28 mouse cellular contexts compared by ENCODE assay signal in the genomic region with DNA sequence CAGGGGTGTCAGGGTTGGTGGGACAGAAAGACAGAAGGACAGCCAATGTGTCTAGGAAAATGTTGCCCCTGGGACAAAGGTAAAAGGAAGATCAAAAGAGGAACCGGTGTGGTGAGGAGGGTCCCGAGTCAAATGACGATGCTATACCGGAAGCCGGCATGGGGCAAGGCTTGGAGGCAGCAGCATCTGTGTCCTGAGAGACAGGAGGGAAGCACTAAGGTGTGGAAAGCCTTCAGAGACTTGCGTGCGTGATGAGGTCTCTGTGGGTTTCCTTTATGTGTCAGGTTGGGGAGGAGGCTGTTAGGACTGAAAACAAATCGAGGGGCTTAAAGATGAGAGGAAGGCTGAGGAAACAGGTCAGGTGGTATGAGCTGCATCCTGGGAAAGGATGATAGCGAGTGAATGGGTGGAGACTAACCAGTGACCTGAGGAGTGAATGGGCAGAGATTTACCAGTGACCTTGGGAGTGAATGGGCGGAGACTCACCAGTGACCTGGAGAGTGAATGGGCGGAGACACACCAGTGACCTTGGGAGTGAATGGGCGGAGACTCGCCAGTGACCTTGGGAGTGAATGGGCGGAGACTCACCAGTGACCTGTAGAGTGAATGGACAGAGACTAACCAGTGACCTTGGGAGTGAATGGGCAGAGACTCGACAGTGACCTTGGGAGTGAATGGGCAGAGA.
DNase-seq lines count a peak whose midpoint lies in the region; ATAC-seq and TF ChIP-seq lines count a peak whose summit lies in the region.
"Had no signal": no experiment of that assay in that cellular context is flagged by ENCODE, and none has a peak within 500 bp of the region (broad histone marks: within the 10 kb centered on the region; RNA-seq: fewer than 3 reads in every experiment).

No protein-coding gene starts in this region.

- no peak for TF ChIP-seq CTCF in lung, adult 2 months (IDR thresholded peaks at IDR 0.05; ENCODE audit: insufficient read depth, low read length)

- no peak for TF ChIP-seq POLR2A in lung, adult 2 months (IDR thresholded peaks at IDR 0.05; ENCODE audit: borderline replicate concordance, extremely low read depth, low read depth, low read length)

- H3K9me3 ChIP-seq in ES-E14 (ENCODE audit: control insufficient read depth, insufficient read depth, low read depth, low read length), result no peaks in the 10 kb centered on the region
- H3K9me3 ChIP-seq: hindbrain, embryonic 10.5 days; kidney, embryonic 15.5 days; limb, embryonic 13.5 days; liver, embryonic 12.5 days; midbrain, embryonic 13.5 days; neural tube, embryonic 12.5 days had no signal

- no peaks in the 10 kb centered on the region for H3K36me3 ChIP-seq in ES-E14 (ENCODE audit: control insufficient read depth, insufficient read depth, low read length, poor library complexity, severe bottlenecking)
- H3K36me3 ChIP-seq: hindbrain, embryonic 10.5 days; kidney, embryonic 15.5 days; limb, embryonic 13.5 days; liver, embryonic 12.5 days; midbrain, embryonic 13.5 days; neural tube, embryonic 12.5 days had no signal

- DNase-seq in spleen, adult 12 weeks (ENCODE audit: low spot score), result peak; percentile 19
- DNase-seq in spleen, postnatal 10 days (ENCODE audit: low spot score in 2 of 2), result no peak
- peak; percentile 62 for DNase-seq in ES-E14 (ENCODE audit: low read depth, low spot score)
- DNase-seq in adrenal gland, postnatal 14 days, result no peak
- no peak for DNase-seq in lung, adult 2 months
- DNase-seq: adrenal gland, adult 8-10 months; cerebellum, adult 9-10 months; forebrain, postnatal 0 days; heart, adult 11 months; kidney, postnatal 36 days; lung, adult 18-20 months; lung, postnatal 14 days; right cerebral cortex, adult 18-20 months; right cerebral cortex, postnatal 4 days; thymus, postnatal 25 days had no signal

- 0 out of 4 replicates have a peak overlapping the region, but pooled peaks of 1 of the 2 experiments have one; percentile 14 for H3K4me3 ChIP-seq in ES-E14 (ENCODE audit: insufficient read depth in 1 of 2, low read depth in 1 of 2, low read length in 2 of 2, poor library complexity in 1 of 2, severe bottlenecking in 1 of 2)
- H3K4me3 ChIP-seq in lung, adult 2 months (replicated peaks; ENCODE audit: extremely low read depth, low read depth, low read length), result no peak overlapping the region
- H3K4me3 ChIP-seq: hindbrain, embryonic 10.5 days; kidney, embryonic 15.5 days; limb, embryonic 13.5 days; liver, embryonic 12.5 days; megakaryocyte, embryonic 14.5 days; midbrain, embryonic 13.5 days; neural tube, embryonic 12.5 days had no signal

- H3K4me1 ChIP-seq in ES-E14 (ENCODE audit: control insufficient read depth in 2 of 2, insufficient read depth in 2 of 2, low read length in 2 of 2, poor library complexity in 1 of 2), result peaks cover 0 to 8% of the 10 kb centered on the region in 2 experiments; a peak in 1 of 4 replicates
- no peaks in the 10 kb centered on the region for H3K4me1 ChIP-seq in lung, adult 2 months (ENCODE audit: control insufficient read depth, insufficient read depth, low read length)
- H3K4me1 ChIP-seq: kidney, embryonic 15.5 days; liver, embryonic 12.5 days; megakaryocyte, embryonic 14.5 days; neural tube, embryonic 12.5 days had no signal

- in situ Hi-C loops in ES-E14 (cut with MboI; ENCODE audit: low sequenced_read_pairs in 2 of 2, unreplicated experiment in 2 of 2), result no loop called here

- H3K9ac ChIP-seq in ES-E14 (ENCODE audit: insufficient read depth, low read depth, low read length, poor library complexity, severe bottlenecking), result no peak overlapping the region
- H3K9ac ChIP-seq: forebrain, postnatal 0 days; kidney, embryonic 15.5 days; limb, embryonic 13.5 days; liver, embryonic 12.5 days; midbrain, embryonic 13.5 days; neural tube, embryonic 12.5 days had no signal

- 85% methylated on average over 15 of the region's 15 CpGs for WGBS in lung, adult 2 months

- ATAC-seq in common myeloid progenitor, adult 5-6 weeks (replicated peaks; ENCODE audit: low read depth, poor library complexity, severe bottlenecking), result peak; percentile 36
- ATAC-seq in neutrophil, adult 5-6 weeks (ENCODE audit: extremely low read depth, insufficient number of reproducible peaks, low FRiP score, poor library complexity, severe bottlenecking), result peak; percentile 60
- ATAC-seq in erythroblast, adult 5-6 weeks (replicated peaks; ENCODE audit: low FRiP score, poor library complexity, severe bottlenecking), result no peak
- ATAC-seq: activated CD4-positive, CD25-positive, alpha-beta regulatory T cell, adult 4 months; forebrain, postnatal 0 days; hindbrain, postnatal 0 days; intestine, postnatal 0 days; liver, embryonic 12.5 days; midbrain, embryonic 13.5 days had no signal

- no peak overlapping the region for H3K27ac ChIP-seq in ES-E14 (ENCODE audit: insufficient read depth, low read depth, low read length, poor library complexity, severe bottlenecking)
- H3K27ac ChIP-seq: hindbrain, embryonic 10.5 days; hindbrain, postnatal 0 days; kidney, embryonic 15.5 days; limb, embryonic 13.5 days; liver, embryonic 12.5 days; midbrain, embryonic 13.5 days; neural tube, embryonic 12.5 days had no signal

TF ChIP-seq in ES-E14, 5 proteins besides CTCF, POLR2A, EP300 and RAD21:
- no peak for TF ChIP-seq ZC3H11A (IDR thresholded peaks at IDR 0.05; ENCODE audit: borderline replicate concordance, low read depth, low read length)
- no peak for TF ChIP-seq ZNF384 (IDR thresholded peaks at IDR 0.05; ENCODE audit: low read depth, low read length)
- no peak for TF ChIP-seq HCFC1 (IDR thresholded peaks at IDR 0.05; ENCODE audit: borderline replicate concordance, insufficient read depth, low read length)
- no peak for TF ChIP-seq CHD2 (IDR thresholded peaks at IDR 0.05; ENCODE audit: low read depth, low read length)
- no peak for TF ChIP-seq MAFK (IDR thresholded peaks at IDR 0.05; ENCODE audit: insufficient read depth, low read depth, low read length)

Comparison
In these comparisons a context has a peak if more than half of its experiments do, and no peak if none do; other contexts are left out.
1. DNase-seq: peak in spleen, adult 12 weeks (single experiment) and ES-E14 (single experiment); none in spleen, postnatal 10 days (0 of 2), adrenal gland, postnatal 14 days (single experiment) and lung, adult 2 months (single experiment).